Mouse (Mus musculus) intestine, embryonic 16.5 days (tissue): Measurements from ENCODE around the gene Clcn1. TPM values are rescaled to one million over a fixed set of nuclear protein-coding genes. Genes with fewer than 3 reads are reported as not detected.

Source experiments
- ATAC-seq: fragments of 200-750 bp; cut with Nextera tagmentation; 2 replicates; pipeline ENCODE4 v1.8.0; 2017; ENCODE audit warnings: moderate TSS enrichment, moderate library complexity
- H3K27ac ChIP-seq: fragments of 300-500 bp; sonication (generic); 2 replicates; pipeline ENCODE4 v1.5.1; 2014; ENCODE audit warnings: mild to moderate bottlenecking, low read length
- H3K27me3 ChIP-seq: fragments of 300-500 bp; sonication (generic); replicated peaks from 2 replicates; pipeline ENCODE4 v1.6.1; 2014; ENCODE audit warnings: low read length, control low read depth, mixed read lengths; ENCODE audit not compliant: control insufficient read depth, insufficient read depth
- H3K36me3 ChIP-seq: fragments of 300-500 bp; sonication (generic); 2 replicates; pipeline ENCODE4 v1.6.1; 2014; ENCODE audit warnings: low read length, control low read depth; ENCODE audit not compliant: control insufficient read depth, insufficient read depth
- H3K4me1 ChIP-seq: fragments of 300-500 bp; sonication (generic); 2 replicates; pipeline ENCODE4 v1.6.1; 2014; ENCODE audit warnings: low read length, control low read depth, mixed read lengths; ENCODE audit not compliant: control insufficient read depth, insufficient read depth
- H3K4me2 ChIP-seq: fragments of 300-500 bp; sonication (generic); 2 replicates; pipeline ENCODE4 v1.6.1; 2014; ENCODE audit warnings: low read depth, low read length, control low read depth
- H3K4me3 ChIP-seq: fragments of 300-500 bp; sonication (generic); 2 replicates; pipeline ENCODE4 v1.5.1; 2014; ENCODE audit warnings: mild to moderate bottlenecking, low read length
- H3K9ac ChIP-seq: fragments of 300-500 bp; sonication (generic); 2 replicates; pipeline ENCODE4 v1.6.1; 2014; ENCODE audit warnings: low read depth, low read length
- H3K9me3 ChIP-seq: fragments of 300-500 bp; sonication (generic); 2 replicates; pipeline ENCODE4 v1.6.1; 2016; ENCODE audit warnings: low read length, control low read depth; ENCODE audit not compliant: control insufficient read depth
- WGBS: fragments of 180-500 bp; shearing (Covaris S2); extraction: QIAGEN DNeasy Blood & Tissue Kit; methylation state at CpG from one replicate; pipeline ENCODE4 v1.1.7; 2014; 5-methylcytosine and 5-hydroxymethylcytosine counted together
- polyA plus RNA-seq: library from polyadenylated mRNA; unstranded; fragments of >200 nt; fragmentation: Nextera tagmentation; extraction: Ambion mirVana; gene quantifications from 2 replicates; pipeline ENCODE4 v1.2.1, GENCODE M21; 2015

Clcn1 gene
- polyA plus RNA-seq, 1 experiment from 2014 or later = 0.23 TPM

DNA sequence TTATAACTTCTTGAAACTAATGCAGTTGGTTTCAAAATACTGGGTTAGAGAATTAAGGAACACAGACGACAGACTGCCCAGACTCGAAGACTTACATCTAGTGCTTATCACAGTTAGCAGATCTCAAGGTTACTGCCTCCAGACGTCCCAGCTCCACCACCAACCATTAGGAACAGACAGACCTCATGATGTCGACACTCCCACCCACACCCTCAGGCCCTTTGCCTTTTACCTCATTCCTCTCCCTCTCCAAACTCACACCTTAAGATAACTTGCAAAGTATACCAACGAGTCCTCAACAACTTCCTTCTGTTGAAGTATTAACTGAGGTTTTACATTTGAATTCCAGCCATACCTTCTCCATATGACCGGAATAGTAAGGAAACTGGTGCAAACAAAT lies 26.1 kb upstream of the Clcn1 start:
- Histone ChIP-seq H3K36me3 (no peaks in the 10 kb centered on the region), H3K9ac (no peak overlapping the region), H3K27ac (peak overlapping the region; percentile 85; the same call in 1 of the 2 replicates), H3K9me3 (no peaks in the 10 kb centered on the region), H3K4me1 (peaks cover 11% of the 10 kb centered on the region; the same call in 1 of the 2 replicates), H3K4me2 (no peak overlapping the region), H3K4me3 (no peak overlapping the region), H3K27me3 (no peaks in the 10 kb centered on the region)
- WGBS = 45% methylated on average over 6 of the region's 6 CpGs
- ATAC-seq = no peak

GRCm38 (mm10) chr6:42261524-42262170 lies 24.8 kb upstream of the Clcn1 start, which contains the start of gene Tmem139:
Tmem139 (plus strand) TSS chr6:42261970.
- Histone ChIP-seq H3K4me2 (peak within 1 kb of the TSS; percentile 47), H3K27ac (peak within 1 kb of the TSS; percentile 85), H3K27me3 (no peaks in the 10 kb centered on the region), H3K4me1 (peaks cover 11% of the 10 kb centered on the region; the same call in 1 of the 2 replicates), H3K4me3 (peak within 1 kb of the TSS; percentile 39), H3K9me3 (no peaks in the 10 kb centered on the region), H3K9ac (peak within 1 kb of the TSS; percentile 58), H3K36me3 (no peaks in the 10 kb centered on the region)
- WGBS = 13% methylated on average over 20 of the region's 20 CpGs
- peak; percentile 45 for ATAC-seq

- H3K4me1 ChIP-seq = peaks cover 8% of the 10 kb centered on the region; the same call in 1 of the 2 replicates
- peak within 1 kb of the TSS; percentile 95 for H3K27ac ChIP-seq
- peak within 1 kb of the TSS; percentile 98 for H3K9ac ChIP-seq
- 1% methylated on average over 48 of the region's 51 CpGs for WGBS
- H3K9me3 ChIP-seq = no peaks in the 10 kb centered on the region
- ATAC-seq = peak; percentile 97
- peak within 1 kb of the TSS; percentile 77 for H3K4me2 ChIP-seq
- no peaks in the 10 kb centered on the region for H3K27me3 ChIP-seq
- H3K36me3 ChIP-seq = peaks cover 16% of the 10 kb centered on the region
- peak within 1 kb of the TSS; percentile 88 for H3K4me3 ChIP-seq
Measured at GRCm38 (mm10) chr6:42264626-42265312, 21.7 kb upstream of the Clcn1 start, which contains the start of gene Casp2. Casp2 (plus strand) TSS chr6:42264985.

- Histone ChIP-seq H3K9me3 (no peaks in the 10 kb centered on the region), H3K27ac (peak overlapping the region; percentile 95), H3K27me3 (no peaks in the 10 kb centered on the region), H3K36me3 (peaks cover 16% of the 10 kb centered on the region), H3K4me1 (peaks cover 8% of the 10 kb centered on the region; the same call in 1 of the 2 replicates), H3K4me3 (peak overlapping the region; percentile 88), H3K4me2 (peak overlapping the region; percentile 77), H3K9ac (peak overlapping the region; percentile 98)
- ATAC-seq = no peak
- under 1% methylated on average over 21 of the region's 21 CpGs for WGBS
Measured at GRCm38 (mm10) chr6:42265391-42266330, 20.8 kb upstream of the Clcn1 start.

DNA sequence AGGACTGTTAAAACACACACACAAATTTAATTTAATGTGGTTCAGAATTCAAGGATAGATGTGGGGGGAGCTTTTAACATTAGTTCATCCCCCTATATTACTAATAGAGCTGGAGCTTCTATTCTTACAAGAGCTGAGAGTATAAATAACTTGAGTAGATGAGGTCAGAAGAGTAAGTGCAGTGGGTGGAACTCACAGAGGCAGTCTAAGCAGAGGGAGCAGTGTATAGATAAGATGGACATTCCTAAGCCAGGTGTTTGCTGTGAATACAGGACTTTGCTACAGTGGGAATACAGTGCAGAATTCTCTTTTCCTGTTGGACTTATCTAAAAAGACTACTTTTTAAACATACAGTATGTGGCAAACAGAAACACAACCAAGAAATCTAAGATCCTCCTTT lies 15.7 kb upstream of the Clcn1 start:
- Histone ChIP-seq H3K27ac (no peak overlapping the region), H3K4me1 (no peaks in the 10 kb centered on the region), H3K36me3 (peaks cover 22% of the 10 kb centered on the region), H3K4me3 (no peak overlapping the region), H3K9me3 (no peaks in the 10 kb centered on the region), H3K4me2 (no peak overlapping the region), H3K9ac (no peak overlapping the region), H3K27me3 (no peaks in the 10 kb centered on the region)
- no peak for ATAC-seq

DNA sequence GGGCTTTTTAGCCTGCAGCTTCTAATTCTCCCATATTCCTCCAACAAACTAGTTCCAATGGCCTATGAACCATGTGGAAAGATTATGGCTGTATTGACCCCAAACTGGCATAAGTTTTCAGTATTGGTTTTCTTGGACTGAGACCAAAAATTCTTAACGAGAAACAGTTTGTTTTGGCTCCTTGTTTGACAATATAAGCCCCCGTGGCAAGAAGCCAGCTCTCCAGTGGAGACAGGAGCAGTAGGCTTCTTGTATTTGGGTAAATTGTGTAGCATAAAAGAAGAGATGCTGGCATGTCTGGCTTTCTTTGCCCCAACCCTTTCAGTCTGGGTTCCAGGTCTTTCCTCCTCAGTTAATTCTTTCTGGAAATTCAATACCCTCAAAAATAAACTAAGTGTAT lies 10.3 kb upstream of the Clcn1 start:
- 64% methylated on average over 2 of the region's 2 CpGs for WGBS
- no peaks in the 10 kb centered on the region for H3K4me1 ChIP-seq
- no peak overlapping the region for H3K4me2 ChIP-seq
- no peak for ATAC-seq
- H3K9me3 ChIP-seq = no peaks in the 10 kb centered on the region
- no peaks in the 10 kb centered on the region for H3K27me3 ChIP-seq
- H3K36me3 ChIP-seq = peaks cover 21% of the 10 kb centered on the region
- no peak overlapping the region for H3K4me3 ChIP-seq
- H3K27ac ChIP-seq = no peak overlapping the region
- H3K9ac ChIP-seq = no peak overlapping the region

GRCm38 (mm10) chr6:42282865-42283528 lies 3.5 kb upstream of the Clcn1 start:
- Histone ChIP-seq H3K27me3 (no peaks in the 10 kb centered on the region), H3K36me3 (peaks cover 14% of the 10 kb centered on the region; the same call in 1 of the 2 replicates), H3K9ac (no peak overlapping the region), H3K4me1 (no peaks in the 10 kb centered on the region), H3K9me3 (no peaks in the 10 kb centered on the region), H3K4me3 (no peak overlapping the region), H3K4me2 (no peak overlapping the region), H3K27ac (no peak overlapping the region)
- WGBS = 79% methylated on average over 5 of the region's 5 CpGs
- ATAC-seq = no peak

GRCm38 (mm10) chr6:42287562-42287961 lies 1.1 kb downstream of the Clcn1 start:
- Histone ChIP-seq H3K4me3 (no peak overlapping the region), H3K36me3 (no peaks in the 10 kb centered on the region), H3K9ac (no peak overlapping the region), H3K27ac (no peak overlapping the region), H3K27me3 (no peaks in the 10 kb centered on the region), H3K4me1 (no peaks in the 10 kb centered on the region), H3K4me2 (no peak overlapping the region), H3K9me3 (no peaks in the 10 kb centered on the region)
- ATAC-seq = peak; percentile 95
